Mouse (Mus musculus): ENCODE data around the gene Olfr1367. TPM values are rescaled to one million over a fixed set of nuclear protein-coding genes. Genes with fewer than 3 reads are reported as not detected.
"Not testable (repeated sequence)": the region's sequence is repeated elsewhere in the genome, so short reads cannot be mapped to it uniquely, and the experiment has no call there.

Olfr1367 gene
- polyA plus RNA-seq (2017; shearing (Covaris generic)), result not detected

DNA sequence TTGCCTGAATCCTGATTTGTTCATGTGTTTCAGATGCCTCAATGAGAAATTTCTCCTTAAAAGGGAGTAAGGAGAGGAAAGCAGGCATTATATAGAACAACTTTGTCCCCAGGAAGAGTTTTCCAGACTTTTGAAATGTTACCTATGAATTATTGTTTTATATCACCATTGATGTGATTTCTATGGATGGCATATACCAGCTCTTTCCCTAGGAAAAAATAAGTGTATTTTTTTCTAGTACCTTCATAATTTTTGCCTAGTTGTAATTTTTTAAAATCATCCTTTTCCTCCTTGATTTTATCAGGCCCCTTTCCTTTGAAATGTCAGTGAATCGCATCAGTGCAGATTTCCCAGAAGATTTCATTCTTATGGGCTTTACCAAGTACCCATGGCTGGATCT lies at the start of gene Olfr1367:
Olfr1367 (plus strand) TSS at position 301 of the 400 bp plus-strand sequence.
- no peak for ATAC-seq

DNA sequence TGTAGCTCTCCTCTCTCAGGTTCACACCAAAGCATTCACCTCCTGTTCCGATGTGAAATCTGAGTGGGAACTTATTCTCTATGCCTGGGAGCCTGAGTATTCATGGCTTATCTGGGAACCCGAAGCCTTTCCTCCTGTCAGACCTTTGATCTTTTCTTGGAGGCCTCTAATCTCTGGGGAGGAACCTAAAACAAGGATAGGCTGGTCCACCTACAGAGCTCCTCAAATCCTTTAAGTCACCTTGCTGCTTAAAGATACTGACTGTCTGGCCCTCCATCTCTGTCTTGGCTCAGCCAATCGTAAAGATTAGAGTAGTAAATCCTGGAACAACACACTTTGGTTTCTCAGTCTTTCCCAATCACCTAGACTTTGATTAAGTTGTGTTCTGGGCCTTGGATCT lies 48.2 kb upstream of the Olfr1367 start:
- ATAC-seq, result no peak

DNA sequence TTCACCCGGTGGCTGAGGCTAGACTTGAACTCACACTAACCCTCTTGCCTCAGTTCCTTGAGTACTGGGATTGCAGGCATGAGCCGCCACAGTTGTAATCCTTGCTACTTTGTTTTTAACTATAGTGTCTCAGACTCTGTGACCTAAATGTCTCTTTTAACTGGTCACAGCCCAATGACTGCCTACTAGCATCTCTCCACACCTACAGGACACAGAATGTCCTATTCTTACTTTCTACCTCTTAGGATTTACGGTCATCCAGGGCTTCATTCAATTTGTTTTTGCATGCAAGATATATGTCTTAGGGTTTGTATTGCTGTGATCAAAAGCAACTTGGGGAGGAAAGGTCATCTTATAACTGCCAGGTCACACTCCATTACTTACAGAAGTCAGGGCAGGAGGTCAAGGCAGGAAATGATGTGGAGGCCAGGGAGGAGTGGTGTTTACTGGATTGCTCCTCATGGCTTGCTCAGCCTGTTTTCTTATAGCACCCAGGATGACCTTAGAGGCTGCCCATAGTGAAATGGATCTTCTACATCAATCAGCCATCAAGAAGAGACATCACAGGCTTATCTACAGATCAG lies 42.1 kb upstream of the Olfr1367 start:
- ATAC-seq, result no peak

DNA sequence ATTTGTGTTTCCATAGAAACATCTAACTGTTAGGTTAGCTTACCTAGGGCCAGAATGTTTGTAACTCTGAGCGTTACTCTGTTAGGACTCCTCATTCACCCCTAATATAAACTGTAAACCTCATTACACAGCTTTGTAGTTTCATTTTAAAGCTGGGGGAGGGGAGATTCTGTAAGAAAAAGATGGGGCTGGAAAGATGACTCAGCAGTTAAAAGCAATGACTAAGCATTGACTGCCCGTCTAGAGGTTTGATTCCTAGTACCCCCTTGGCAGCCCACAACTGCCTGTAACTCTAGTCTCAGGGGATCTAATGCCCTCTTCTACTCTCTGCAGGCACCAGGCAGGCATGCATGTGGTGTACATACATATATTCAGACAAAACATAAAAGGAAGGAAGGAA lies 36.9 kb upstream of the Olfr1367 start:
- ATAC-seq, result no peak

DNA sequence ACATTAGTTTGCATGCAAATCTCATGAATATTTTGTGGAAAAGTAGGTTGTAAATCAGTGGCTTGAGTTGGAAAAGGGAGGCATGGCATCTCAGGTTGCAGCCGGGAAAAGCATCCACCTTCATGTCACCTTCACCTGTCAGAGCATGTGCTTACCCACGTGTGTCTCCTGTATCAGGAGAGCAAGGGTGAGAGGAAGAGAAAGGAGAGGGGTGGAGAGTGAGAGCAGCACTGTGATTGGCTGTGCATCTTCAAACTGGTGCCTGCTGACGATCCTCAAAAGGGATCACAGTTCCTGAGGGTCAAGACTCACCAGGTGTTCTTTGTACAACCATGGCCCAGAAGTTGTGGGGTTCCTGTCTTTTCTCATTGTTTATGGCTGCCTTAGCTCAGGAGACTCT lies 34.8 kb upstream of the Olfr1367 start, which contains the start of gene Gpx6:
Gpx6 (plus strand) TSS at position 200 of the 400 bp plus-strand sequence.
- ATAC-seq, result no peak

DNA sequence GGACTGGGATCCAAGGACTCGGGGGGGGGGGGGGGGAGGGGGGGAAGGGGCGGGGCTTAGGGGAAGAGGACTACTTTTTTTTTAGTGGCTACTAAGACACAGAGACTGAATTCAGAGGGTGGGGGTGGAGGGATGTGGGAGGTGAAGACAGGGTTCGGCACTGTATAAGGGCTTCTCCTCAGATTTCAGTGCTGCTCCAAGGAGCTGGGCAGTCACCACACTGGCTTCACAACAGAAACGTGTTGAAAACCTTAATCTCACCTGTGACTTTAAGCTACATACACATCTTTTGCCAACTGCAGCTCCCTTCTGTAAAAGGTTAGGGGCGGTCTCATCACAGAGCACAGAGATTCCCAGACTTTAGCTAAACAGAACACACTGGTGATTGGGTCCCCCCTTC lies 33.9 kb upstream of the Olfr1367 start:
- ATAC-seq, result no peak

DNA sequence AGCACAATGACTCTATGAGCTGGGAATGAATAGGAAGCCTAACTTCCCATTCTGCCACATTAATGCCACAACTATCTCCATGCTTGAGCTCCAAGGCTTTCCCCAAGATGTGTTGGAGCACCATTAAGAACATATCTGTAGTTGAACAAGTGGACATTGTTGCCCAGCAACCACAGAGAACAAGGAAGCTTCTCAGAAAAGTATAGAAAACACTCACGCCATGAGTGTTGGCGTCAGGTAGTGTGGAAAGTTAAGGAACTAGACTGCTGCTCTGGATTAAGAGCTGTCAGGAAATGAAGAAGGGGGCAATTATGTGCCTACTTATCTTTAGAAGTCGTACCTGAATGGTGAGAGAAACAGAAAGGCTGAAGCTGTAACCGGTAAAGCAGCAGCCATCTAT lies 32.8 kb upstream of the Olfr1367 start:
- ATAC-seq, result no peak

DNA sequence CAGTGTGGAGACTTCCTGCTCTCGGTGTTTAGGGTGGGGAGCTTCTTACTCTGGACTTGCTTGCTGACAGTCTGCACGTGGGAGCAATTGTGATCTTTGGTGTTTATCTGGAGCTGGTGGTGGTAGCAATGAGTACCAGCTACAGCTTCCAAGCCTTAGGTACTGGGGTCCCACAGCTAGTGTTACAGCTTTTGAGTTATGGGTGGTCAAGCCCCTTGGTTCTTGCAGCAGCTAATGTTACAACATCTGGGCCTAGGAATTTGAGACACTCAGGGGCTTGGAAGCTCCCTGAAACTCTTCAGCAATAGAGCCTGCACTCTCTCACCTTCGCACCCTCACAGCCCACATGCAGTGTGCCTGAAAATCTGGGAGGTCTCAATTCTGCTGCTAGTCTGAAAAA lies 26.4 kb upstream of the Olfr1367 start:
- no peak for ATAC-seq

DNA sequence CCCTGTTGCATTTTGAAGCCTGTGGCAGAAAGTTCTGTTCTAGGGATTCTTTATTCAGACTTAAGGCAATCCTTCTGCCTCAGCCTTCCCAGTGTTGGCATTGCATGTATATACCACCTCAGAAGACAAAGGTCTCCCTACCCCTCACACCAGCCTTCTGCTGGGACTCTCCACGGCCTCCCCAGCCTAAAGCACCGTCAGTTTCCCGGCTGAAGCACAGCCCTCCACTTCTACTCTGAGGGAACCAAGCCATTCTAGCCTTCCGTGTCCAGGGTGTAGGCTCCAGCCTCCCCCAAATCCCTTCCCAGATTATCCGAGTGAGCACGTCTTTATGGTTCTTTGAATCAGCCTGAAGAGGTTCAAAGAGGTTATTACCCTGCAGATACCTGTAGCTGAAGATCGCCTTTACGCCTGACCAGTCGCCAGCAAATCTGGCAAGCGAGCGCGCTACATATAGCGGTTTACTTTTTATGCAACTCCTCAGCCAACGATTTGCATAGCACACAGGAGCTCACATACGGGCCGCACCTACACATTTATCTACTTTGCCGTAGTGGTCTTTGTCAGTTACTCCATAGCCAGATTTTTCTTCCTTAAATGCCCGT lies 24.7 kb upstream of the Olfr1367 start:
- ATAC-seq, result no peak

DNA sequence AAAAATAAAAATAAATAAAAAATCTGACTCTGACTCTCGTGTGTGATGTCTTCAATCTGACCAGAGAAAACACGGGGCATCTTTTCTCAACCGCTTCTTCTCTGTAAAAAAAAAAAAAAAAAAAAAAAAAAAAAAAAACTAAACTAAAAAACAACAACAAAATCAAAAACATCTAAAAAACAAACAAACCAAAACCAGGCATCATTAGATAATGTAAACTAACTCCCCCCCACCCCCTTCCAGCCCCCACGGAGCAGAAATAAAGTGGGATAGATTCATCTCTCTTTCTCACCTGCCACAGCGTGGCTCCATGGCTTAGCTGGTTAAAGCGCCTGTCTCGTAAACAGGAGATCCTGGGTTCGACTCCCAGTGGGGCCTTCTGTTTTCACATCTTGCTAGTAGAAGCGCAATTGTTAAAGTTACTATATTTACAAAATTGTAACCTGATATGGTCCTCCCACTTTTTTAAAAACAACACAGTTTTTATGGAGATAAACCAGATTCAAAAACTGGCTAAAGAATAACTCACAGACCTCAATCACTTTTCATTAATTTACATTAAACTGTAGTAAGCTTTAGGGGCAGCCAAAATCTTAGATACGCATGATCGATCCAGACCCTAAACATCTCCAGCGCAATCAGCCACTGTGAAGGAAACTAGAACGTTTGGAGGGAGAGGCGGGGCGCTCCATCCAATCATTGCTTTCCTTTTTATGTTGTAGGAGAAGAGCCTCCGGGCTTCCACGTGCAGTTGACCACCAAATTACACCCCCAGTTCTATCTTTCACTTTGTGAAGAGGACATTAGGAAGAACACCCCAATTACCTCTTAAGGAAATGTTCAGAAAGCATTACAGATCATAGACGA lies 24.0 kb upstream of the Olfr1367 start:
- ATAC-seq, result no peak

DNA sequence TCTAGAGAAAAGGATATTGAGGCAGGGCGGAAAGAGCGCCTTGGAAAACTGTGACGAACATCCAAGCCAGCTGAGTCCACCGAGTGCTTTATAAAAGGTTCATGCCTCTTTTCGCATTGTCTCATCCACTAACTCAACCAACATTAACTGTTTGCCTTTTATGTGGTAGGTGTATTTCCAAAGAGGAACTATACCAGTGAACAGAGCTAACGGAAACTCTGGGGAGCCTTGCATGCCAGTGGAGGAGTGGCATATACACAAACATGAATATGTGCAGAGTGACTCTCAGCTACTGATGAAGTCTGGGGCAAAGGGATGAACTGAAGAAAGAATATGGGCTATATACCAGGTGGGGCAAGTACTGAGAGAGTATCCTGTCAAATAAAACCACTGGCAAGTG lies 23.3 kb upstream of the Olfr1367 start:
- ATAC-seq, result no peak

DNA sequence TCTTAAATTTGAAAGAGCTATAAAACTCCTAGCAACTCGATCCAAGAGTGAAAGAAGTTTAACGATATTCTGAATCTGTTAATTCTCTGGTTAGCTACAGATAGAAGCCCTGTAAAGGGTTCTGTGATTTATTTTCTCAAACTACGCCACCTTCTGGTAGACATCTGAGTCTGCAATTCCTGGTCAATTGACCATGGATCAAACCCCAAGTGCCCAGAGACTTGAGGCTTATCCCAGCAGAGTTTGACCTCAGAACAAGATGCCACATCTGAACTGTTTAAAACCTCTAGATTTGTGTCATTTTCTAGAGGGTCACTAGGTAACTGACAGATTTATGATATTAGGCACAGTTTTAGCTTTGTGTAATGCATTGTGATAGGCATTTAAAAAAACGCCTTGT lies 20.5 kb upstream of the Olfr1367 start:
- no peak for ATAC-seq

DNA sequence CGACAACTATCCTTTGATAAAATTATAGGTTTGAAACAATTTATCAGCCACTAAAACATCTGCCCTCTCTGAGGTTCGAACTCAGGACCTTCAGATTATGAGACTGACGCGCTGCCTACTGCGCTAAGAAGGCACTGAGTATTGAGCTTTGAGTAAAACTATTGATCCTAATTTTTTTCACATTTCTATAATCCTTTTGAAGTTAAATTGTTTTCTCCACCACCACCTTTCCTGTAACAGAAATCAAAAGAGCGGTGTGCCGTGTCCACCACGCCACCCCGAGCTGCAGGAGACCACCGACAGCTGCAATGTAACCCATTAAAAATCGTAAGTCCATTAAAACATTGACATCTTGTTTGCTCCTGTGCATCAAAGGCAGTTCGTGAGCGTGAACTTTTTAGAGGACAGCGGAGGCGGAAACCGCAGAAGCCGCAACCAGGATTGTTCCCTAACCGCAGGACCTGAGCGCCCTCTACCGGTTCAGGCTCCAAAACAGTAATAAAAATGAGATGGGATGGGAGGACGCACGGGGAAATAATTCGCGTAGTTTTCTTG lies 20.0 kb upstream of the Olfr1367 start:
- no peak for ATAC-seq

DNA sequence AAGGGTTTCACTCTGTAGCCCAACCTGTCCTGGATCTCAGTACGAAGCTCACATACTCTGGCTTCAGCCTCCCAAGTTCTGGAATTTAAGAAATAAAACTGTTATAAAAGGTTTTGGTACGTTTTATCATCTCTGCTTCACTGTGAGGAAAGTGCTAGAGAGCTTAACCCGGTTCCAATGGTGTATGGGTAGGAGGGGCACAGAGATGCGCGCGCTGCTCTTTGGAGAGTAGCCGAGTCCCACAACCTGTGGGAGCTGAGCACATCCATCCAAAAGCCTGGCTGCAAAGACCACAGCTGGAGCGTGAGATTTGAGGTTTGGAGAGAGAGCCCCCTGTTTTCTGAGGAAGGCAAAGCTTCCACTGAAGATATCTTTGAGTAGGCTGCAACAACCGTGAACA lies 19.3 kb upstream of the Olfr1367 start:
- no peak for ATAC-seq

DNA sequence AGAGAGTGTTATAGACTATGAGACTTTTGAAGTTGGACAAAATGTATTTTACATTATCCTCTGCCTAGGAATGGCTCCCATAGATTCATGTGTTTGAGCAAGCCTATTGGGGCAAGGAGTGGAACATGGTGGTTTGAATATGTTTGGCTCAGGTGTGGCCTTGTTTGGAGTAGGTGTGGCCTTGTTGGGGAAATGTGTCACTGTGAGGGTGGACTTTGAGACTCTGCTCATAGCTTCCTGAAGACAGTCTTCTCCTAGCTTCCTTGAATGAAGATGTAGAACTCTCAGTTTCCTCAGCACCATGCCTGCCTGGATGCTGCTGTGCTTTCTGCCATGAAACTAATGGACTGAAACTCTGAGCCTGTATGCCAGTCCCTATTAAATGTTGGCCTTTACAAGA lies 3.9 kb downstream of the Olfr1367 start:
- ATAC-seq, result no peak

DNA sequence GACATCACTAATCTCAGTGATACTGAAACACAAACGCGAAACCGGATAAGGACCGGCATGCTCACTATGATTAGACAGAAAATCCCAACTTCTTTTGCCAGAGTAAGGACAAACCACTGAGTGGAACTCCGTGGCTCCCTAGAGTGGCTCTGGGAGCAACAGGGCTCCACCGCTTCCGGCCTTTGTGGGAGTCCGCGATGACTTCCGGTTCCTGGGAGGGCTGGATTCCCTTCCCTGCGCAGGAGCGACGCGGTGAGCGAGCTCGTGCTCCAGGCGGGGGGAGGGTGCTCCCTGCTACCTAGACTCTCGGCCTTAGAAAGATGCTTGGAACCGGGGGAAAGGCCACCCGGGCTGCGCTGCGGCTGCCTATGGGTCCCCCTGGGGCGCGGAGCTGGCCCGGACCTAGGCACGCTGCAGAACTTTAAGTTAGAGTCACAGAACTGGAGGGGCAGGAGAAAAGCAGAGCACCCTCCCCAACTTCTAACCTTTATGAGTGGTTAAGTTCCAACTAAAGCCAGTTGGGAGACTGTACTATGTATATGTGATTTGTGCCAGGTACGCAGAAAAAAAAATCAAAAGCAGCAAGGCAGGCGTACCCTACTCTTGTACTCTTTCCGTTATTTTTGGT lies 16.0 kb downstream of the Olfr1367 start, which contains the start of gene Zscan12:
Zscan12 (plus strand) TSS at position 200 of the 628 bp plus-strand sequence.
- peak; percentile 84 for ATAC-seq

DNA sequence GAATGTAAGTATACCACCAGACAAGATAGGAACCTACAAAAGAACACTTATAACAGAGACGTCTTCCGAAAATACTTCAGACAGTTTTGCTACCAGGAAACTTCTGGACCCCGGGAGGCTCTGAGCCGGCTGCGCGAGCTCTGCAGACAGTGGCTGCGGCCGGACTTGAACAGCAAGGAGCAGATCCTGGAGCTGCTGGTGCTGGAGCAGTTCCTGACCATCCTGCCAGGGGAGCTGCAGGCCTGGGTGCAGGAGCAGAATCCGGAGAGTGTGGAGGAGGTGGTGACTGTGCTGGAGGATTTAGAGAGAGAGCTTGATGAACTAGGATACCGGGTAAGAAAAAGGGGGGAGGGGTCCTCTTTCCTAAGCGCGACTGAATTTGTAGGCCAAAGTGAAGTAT lies 17.0 kb downstream of the Olfr1367 start:
- ATAC-seq, result no peak

DNA sequence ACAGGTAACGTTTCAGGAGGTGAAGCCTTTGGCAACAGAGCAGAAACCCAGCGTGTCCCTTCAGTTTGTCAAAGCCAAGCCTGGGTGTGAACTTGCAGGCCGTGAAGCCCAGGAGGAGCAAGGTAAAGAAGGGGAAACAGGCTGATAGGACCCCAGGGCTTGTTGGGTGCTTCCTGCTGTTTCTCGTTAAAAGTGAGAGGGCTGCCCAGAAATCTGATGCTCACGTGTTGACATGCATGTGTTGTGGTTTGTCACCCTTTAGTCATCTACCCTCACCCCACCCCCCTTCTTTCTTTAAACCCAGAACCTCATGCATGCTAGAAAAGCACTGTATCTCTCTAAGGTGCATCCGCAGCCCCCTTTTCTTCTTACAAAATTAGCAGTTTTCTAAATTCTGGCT lies 19.9 kb downstream of the Olfr1367 start:
- ATAC-seq, result peak; percentile 73

DNA sequence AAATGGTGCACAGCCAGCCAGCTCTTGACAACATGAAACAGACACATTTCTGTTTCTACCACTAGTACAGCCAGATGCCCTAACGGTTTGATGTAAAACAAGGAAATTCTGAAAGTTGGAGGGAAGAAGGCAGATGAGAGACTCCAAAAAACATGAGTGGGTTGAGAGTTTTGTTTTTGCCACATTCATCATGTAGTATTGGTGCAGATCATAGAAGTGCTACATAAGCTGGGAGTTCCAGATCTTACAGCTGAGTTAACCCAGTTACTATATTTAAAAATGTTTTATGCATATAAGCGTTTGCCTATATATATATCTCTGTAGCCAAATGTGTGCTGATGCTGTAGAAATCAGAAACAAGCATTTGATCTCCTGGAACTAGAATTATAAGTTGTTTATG lies 26.0 kb downstream of the Olfr1367 start:
- ATAC-seq, result no peak

DNA sequence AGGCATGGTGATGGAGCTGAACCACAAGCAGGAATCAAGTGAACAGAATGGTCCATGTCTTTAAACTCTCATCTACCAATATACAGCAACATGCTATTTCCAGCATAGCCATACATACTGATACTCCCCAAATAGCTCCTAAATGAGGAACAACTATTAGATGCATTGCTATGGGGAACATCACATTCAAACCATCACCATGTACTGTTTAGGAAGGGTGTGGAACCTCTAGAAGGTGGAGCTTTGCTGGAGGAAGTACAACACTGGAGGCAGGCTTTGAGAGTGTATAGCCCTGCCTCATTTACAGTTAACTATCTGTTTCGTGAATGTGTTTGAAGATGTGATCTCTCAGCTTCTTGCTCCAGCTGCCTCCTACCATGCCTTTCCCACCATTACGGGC lies 31.1 kb downstream of the Olfr1367 start:
- no peak for ATAC-seq

DNA sequence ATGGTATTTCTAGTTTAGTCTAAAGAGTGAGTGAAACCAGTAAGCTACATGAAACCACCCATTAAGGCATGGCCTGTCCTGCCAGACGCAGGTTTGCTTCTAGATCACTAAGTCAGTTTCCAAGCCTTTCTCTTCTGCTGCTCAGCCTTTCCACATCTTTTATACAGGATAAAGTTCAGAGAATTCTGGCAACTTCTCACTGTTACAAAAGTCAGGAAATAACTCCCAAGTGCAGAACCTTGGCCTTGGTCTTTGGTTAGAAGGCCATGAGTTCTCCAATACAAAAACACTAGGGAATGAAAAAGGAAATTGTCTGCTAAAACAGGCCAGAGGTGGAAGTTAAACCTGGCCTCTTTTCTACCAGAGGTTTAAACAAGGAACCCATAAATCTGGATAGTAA lies 48.5 kb downstream of the Olfr1367 start:
- ATAC-seq, result no peak

DNA sequence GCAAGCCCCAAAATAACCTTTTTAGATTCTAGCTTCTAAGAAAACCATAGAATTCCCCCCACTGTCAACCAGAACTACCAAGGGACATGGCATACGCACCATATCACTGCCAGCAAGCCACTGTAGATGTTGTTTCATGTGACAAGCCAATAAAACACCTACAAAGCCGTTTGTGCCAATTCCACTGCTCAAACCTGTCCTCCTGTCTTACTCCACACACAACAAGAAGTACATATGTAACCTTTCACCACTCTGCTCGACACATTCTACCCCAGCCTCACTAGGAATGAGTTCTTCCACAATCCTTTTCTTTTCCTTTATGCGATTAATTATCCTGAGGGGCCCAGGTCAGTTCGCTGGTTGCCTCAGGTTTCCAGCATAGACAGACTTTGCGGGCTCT lies 48.9 kb downstream of the Olfr1367 start:
- ATAC-seq, result no peak

DNA sequence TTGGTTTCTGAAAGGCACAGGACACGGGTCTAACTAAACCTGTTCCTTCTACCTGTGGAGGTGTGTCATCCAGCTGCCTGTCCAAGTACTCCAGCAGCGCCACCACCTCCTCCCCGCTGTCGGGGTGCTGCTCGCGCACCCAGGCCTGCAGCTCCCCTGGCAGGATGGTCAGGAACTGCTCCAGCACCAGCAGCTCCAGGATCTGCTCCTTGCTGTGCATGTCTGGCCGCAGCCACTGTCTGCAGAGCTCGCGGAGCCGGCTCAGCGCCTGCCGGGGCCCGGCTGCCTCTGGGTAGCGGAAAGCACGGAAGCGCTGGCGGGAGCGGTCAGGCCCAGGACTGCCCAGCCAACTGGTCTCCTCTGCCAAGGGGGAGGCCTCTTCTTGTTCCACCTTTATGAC lies 49.3 kb downstream of the Olfr1367 start:
- not testable (repeated sequence) for ATAC-seq
